Mouse (Mus musculus): ENCODE measurements around the gene Myh7. TPM values are rescaled to one million over a fixed set of nuclear protein-coding genes. Genes with fewer than 3 reads are reported as not detected.
"Not testable (repeated sequence)": the region's sequence is repeated elsewhere in the genome, so short reads cannot be mapped to it uniquely, and the experiment has no call there.

Myh7 gene
- polyA plus RNA-seq, 1 experiment from 2014 or later: 2.6 TPM

DNA sequence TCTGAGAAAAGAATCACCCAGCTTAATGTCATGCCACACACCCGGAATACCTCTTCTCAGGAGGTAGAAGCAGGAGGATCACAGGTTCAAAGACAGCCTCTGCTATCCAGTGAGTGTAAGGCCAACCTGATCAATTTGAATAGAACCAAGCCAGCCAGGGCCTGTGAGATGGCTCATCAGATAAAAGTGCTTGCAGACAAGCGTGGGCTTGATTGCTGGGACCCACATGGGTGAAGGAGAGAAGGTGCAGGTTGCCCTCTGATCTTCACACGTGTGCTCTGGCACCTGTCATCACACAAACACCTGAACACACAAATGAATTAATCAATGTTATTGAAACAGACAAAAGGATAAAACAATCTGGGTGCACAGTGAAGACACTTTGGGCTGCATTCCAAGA is 12.1 kb upstream of the Myh7 start:
- H3K27ac ChIP-seq (ENCODE audit: low read length): no peak overlapping the region
- H3K4me3 ChIP-seq (ENCODE audit: low read length): no peak overlapping the region
- no peak overlapping the region for H3K9ac ChIP-seq (ENCODE audit: low read depth, low read length)
- H3K36me3 ChIP-seq (ENCODE audit: control insufficient read depth, insufficient read depth, low read length): no peaks in the 10 kb centered on the region
- ATAC-seq: no peak
- H3K27me3 ChIP-seq (replicated peaks; ENCODE audit: control insufficient read depth, insufficient read depth, low read length): no peaks in the 10 kb centered on the region
- H3K4me1 ChIP-seq (ENCODE audit: control insufficient read depth, insufficient read depth, low read length): peaks cover 3% of the 10 kb centered on the region; the same call in 1 of the 2 replicates
- H3K9me3 ChIP-seq (ENCODE audit: control insufficient read depth, low read length): no peaks in the 10 kb centered on the region
- 69% methylated on average over 3 of the region's 3 CpGs for WGBS
- no peak overlapping the region for H3K4me2 ChIP-seq (ENCODE audit: low read depth, low read length)

DNA sequence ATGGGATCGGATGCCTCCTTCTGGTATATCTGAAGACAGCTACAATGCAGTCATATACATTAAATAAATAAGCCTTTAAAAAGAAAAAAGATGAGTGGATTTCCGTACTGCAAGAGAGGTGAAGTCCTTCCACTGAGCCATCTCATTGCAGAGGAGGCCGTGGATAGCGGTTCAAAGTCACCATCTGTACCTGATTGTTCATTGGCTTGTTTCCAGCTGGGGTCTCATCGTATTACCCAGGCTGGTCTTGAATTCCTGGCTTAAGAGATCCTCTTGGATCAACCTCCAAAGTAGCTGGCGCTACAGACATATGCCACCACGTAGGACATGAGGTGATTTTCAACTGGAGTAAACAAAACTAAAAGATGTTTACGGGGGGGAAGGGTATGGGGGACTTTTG is 11.5 kb upstream of the Myh7 start:
- no peak overlapping the region for H3K27ac ChIP-seq (ENCODE audit: low read length)
- peaks cover 3% of the 10 kb centered on the region; the same call in 1 of the 2 replicates for H3K4me1 ChIP-seq (ENCODE audit: control insufficient read depth, insufficient read depth, low read length)
- H3K4me3 ChIP-seq (ENCODE audit: low read length): no peak overlapping the region
- no peaks in the 10 kb centered on the region for H3K9me3 ChIP-seq (ENCODE audit: control insufficient read depth, low read length)
- 80% methylated on average over 8 of the region's 8 CpGs for whole genome bisulfite sequencing
- ATAC-seq: no peak
- no peaks in the 10 kb centered on the region for H3K27me3 ChIP-seq (replicated peaks; ENCODE audit: control insufficient read depth, insufficient read depth, low read length)
- no peak overlapping the region for H3K4me2 ChIP-seq (ENCODE audit: low read depth, low read length)
- no peak overlapping the region for H3K9ac ChIP-seq (ENCODE audit: low read depth, low read length)
- no peaks in the 10 kb centered on the region for H3K36me3 ChIP-seq (ENCODE audit: control insufficient read depth, insufficient read depth, low read length)

DNA sequence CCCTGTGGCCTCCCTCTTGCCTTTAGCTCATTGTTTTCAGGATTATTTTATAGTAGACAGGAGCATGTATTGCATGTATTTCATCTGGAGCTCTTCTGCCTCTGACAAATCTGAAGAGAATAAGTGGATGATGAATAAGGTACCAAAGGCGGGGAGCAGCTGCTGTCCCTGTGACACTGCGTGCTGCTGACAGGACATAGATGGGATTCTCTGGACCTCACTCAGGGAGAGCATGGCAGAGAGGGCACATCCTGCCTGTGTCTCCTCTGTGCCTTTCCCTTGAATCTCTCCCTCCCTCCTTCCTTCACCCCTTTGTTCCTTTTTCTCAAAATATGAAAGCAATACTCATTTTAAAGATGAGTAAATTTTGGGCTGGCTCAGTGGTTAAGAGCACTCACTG is 11.1 kb upstream of the Myh7 start:
- peaks cover 3% of the 10 kb centered on the region; the same call in 1 of the 2 replicates for H3K4me1 ChIP-seq (ENCODE audit: control insufficient read depth, insufficient read depth, low read length)
- no peak overlapping the region for H3K4me3 ChIP-seq (ENCODE audit: low read length)
- no peaks in the 10 kb centered on the region for H3K27me3 ChIP-seq (replicated peaks; ENCODE audit: control insufficient read depth, insufficient read depth, low read length)
- H3K27ac ChIP-seq (ENCODE audit: low read length): no peak overlapping the region
- no peak overlapping the region for H3K9ac ChIP-seq (ENCODE audit: low read depth, low read length)
- WGBS: 73% methylated on average over 2 of the region's 2 CpGs
- H3K9me3 ChIP-seq (ENCODE audit: control insufficient read depth, low read length): no peaks in the 10 kb centered on the region
- no peaks in the 10 kb centered on the region for H3K36me3 ChIP-seq (ENCODE audit: control insufficient read depth, insufficient read depth, low read length)
- no peak for ATAC-seq
- no peak overlapping the region for H3K4me2 ChIP-seq (ENCODE audit: low read depth, low read length)

DNA sequence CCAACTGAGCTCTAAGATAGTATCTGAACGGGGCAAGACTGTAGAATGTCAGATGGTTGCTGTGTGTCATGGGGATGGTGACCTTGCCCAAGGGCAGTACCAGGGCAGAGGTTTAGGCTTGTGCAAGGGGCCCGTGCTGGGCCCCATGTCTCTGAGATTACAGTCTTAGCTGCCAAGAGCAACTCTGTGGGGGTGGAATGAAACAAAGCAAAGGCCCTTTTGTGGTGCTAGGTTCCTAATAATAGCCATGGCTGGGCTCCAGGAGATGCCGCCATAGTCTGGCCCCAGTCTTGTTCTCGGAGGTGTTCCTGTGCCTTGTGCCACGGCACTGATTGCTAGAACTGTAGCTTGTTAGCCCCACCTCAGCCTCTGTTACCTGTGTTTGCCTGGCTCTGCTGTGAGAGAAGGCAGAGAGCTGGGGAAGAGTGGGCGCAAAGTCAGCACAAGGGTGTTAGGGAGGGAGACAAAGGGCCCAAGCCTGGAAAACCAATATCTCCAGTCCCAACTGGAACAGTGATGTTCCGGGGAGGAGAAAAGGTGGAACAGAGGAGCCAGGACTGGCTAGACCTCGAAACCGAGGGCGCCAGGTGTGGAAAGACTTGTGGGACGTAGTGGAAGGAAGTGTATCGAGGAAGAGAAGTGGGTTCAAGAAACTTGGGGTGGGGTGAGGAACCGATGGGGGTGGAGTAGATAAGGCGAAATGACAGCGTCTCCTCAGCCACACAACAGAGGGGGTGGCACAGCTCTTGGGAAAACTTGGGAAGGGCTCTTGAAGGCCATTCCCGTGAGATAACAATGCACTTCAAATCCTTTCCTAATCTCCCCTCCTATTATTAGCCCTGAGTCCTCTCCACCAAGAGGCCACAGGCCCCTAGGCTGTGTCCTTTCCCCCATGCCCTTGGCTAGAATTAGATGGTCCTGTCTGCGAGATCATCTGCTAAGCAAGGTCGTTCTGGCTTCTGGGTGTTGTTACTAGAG is 9.7 kb upstream of the Myh7 start:
- Histone ChIP-seq H3K4me2 (ENCODE audit: low read depth, low read length) (no peak overlapping the region), H3K9me3 (ENCODE audit: control insufficient read depth, low read length) (no peaks in the 10 kb centered on the region), H3K36me3 (ENCODE audit: control insufficient read depth, insufficient read depth, low read length) (no peaks in the 10 kb centered on the region), H3K4me1 (ENCODE audit: control insufficient read depth, insufficient read depth, low read length) (peaks cover 3% of the 10 kb centered on the region; the same call in 1 of the 2 replicates), H3K27me3 (replicated peaks; ENCODE audit: control insufficient read depth, insufficient read depth, low read length) (no peaks in the 10 kb centered on the region), H3K27ac (ENCODE audit: low read length) (peak overlapping the region; percentile 19; the same call in 1 of the 2 replicates), H3K4me3 (ENCODE audit: low read length) (no peak overlapping the region), H3K9ac (ENCODE audit: low read depth, low read length) (no peak overlapping the region)
- 64% methylated on average over 18 of the region's 18 CpGs for WGBS
- ATAC-seq: peak; percentile 70

DNA sequence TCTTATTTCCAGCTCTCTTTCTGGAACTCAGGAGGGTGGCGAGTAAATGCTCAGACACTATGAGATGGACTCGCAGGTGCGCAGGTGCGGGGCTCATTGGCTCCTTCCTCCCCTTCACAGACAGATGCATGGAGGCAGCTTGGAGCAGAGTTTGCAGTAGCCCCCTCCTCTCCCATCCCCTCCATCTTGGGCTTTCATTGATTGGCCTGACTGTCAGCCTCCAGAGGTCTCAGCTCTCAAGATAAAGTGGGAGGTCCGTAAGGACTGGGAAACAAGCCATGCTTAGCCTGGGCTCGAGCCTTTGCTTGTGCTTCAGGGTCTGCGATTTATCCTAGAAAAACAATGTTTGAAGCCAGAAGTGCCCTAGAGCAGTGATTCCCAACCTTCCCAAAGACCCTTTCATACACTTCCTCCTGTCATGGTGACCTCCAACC is 8.3 kb upstream of the Myh7 start:
- H3K9me3 ChIP-seq (ENCODE audit: control insufficient read depth, low read length): no peaks in the 10 kb centered on the region
- no peaks in the 10 kb centered on the region for H3K27me3 ChIP-seq (replicated peaks; ENCODE audit: control insufficient read depth, insufficient read depth, low read length)
- no peak for ATAC-seq
- H3K9ac ChIP-seq (ENCODE audit: low read depth, low read length): no peak overlapping the region
- no peak overlapping the region for H3K27ac ChIP-seq (ENCODE audit: low read length)
- no peak overlapping the region for H3K4me3 ChIP-seq (ENCODE audit: low read length)
- H3K4me2 ChIP-seq (ENCODE audit: low read depth, low read length): no peak overlapping the region
- WGBS: 62% methylated on average over 7 of the region's 7 CpGs
- H3K36me3 ChIP-seq (ENCODE audit: control insufficient read depth, insufficient read depth, low read length): no peaks in the 10 kb centered on the region
- peaks cover 3% of the 10 kb centered on the region; the same call in 1 of the 2 replicates for H3K4me1 ChIP-seq (ENCODE audit: control insufficient read depth, insufficient read depth, low read length)

DNA sequence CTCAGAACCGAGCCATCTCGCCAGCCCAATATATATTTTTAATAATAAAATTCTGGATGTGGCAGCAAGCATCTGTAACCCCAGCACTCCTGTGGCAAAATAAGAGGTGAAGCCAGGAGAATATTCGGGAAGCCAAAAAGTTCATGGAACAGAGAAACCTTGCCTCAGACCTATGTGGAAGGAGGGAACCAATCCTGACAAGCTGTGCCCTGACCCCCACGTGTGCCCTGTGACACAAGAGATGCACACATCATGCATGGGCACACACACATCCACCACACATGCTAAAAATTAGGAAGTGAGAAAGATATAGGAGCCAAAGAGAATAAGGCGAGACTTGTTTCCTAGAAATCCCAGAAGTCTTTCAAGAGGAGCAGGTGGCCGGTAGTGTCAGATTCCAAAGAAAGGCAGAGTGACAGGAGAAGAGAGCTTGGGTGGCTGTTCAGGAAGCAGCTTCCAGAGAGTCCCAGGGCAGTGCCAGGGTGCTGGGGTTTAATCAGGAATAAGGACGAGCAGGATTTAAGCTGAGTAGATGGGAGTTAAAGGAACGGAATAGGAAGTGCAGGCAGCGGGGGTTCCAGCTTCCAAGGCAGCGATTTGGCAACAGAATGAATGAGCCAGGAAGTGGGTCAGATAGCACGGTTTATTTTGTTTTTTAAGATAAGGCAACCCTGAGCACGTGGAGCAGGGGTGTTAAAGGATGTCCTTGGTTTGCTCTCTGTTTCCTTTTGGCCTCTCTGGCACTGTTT is 7.7 kb upstream of the Myh7 start:
- no peak for ATAC-seq
- Histone ChIP-seq H3K36me3 (ENCODE audit: control insufficient read depth, insufficient read depth, low read length) (no peaks in the 10 kb centered on the region), H3K27ac (ENCODE audit: low read length) (no peak overlapping the region), H3K4me1 (ENCODE audit: control insufficient read depth, insufficient read depth, low read length) (peaks cover 3% of the 10 kb centered on the region; the same call in 1 of the 2 replicates), H3K4me3 (ENCODE audit: low read length) (no peak overlapping the region), H3K9ac (ENCODE audit: low read depth, low read length) (no peak overlapping the region), H3K9me3 (ENCODE audit: control insufficient read depth, low read length) (no peaks in the 10 kb centered on the region), H3K4me2 (ENCODE audit: low read depth, low read length) (no peak overlapping the region), H3K27me3 (replicated peaks; ENCODE audit: control insufficient read depth, insufficient read depth, low read length) (no peaks in the 10 kb centered on the region)
- 48% methylated on average over 12 of the region's 12 CpGs for WGBS

DNA sequence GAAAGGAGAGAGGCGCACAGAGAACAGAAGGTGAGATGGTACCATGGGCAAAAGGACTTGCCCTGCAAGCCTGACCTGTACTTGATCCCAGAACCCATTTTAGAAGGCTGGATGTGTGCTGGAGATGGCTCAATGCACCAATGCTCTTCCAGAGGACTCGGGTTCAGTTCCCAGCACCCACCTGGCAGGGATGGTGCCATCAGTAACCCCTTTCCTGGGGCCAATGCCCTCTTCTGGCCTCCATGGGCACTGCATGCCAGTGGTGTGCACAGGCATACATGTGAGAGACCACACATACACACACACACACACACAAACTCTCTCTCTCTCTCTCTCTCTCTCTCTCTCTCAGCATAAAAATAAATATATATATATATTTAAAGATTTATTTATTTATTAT is 7.0 kb upstream of the Myh7 start:
- ATAC-seq: no peak
- Histone ChIP-seq H3K27ac (ENCODE audit: low read length) (no peak overlapping the region), H3K9me3 (ENCODE audit: control insufficient read depth, low read length) (no peaks in the 10 kb centered on the region), H3K36me3 (ENCODE audit: control insufficient read depth, insufficient read depth, low read length) (no peaks in the 10 kb centered on the region), H3K4me3 (ENCODE audit: low read length) (no peak overlapping the region), H3K4me1 (ENCODE audit: control insufficient read depth, insufficient read depth, low read length) (peaks cover 3% of the 10 kb centered on the region; the same call in 1 of the 2 replicates), H3K4me2 (ENCODE audit: low read depth, low read length) (no peak overlapping the region), H3K9ac (ENCODE audit: low read depth, low read length) (no peak overlapping the region), H3K27me3 (replicated peaks; ENCODE audit: control insufficient read depth, insufficient read depth, low read length) (no peaks in the 10 kb centered on the region)
- 96% methylated on average over 2 of the region's 2 CpGs for WGBS

DNA sequence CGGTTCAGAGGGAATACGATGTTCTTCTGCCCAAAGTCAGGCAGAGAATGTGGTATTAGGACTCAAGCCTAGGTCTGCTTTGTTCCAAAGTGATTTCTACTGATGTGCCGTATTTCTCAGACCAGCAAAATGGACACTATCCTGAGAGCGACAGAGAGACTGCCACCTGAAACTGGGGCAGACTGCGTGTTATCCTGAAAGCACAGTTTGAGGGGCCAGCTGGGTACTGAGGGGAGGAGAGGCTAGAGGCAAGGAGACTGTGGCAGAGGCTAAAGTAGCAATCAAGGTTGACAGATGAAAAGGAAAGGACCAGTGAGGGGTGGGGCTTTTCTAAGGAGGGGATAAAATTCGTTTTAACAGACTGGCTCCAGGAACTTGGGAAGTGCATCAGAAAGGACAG is 6.4 kb upstream of the Myh7 start:
- WGBS: 84% methylated on average over 6 of the region's 6 CpGs
- Histone ChIP-seq H3K36me3 (ENCODE audit: control insufficient read depth, insufficient read depth, low read length) (no peaks in the 10 kb centered on the region), H3K4me1 (ENCODE audit: control insufficient read depth, insufficient read depth, low read length) (peaks cover 3% of the 10 kb centered on the region; the same call in 1 of the 2 replicates), H3K4me3 (ENCODE audit: low read length) (no peak overlapping the region), H3K27me3 (replicated peaks; ENCODE audit: control insufficient read depth, insufficient read depth, low read length) (no peaks in the 10 kb centered on the region), H3K9ac (ENCODE audit: low read depth, low read length) (no peak overlapping the region), H3K4me2 (ENCODE audit: low read depth, low read length) (no peak overlapping the region), H3K27ac (ENCODE audit: low read length) (no peak overlapping the region), H3K9me3 (ENCODE audit: control insufficient read depth, low read length) (no peaks in the 10 kb centered on the region)
- ATAC-seq: no peak

DNA sequence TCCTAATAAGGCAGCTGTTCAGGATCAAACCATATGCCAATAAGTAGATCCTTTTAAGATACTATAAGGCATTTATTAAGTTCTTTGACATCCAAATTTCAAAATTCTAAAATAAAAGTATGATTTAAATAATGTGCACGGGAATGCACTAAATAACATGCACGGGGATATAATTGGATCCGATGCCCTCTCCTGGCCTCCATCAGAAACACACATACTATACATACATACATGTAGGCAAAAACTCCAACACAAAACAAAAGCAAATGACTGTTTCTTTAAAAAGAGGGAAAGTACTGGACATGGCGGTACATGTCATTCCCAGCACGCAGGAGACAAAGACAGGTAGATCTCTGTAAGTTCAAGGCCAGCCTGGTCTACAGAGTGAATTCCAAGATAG is 5.4 kb upstream of the Myh7 start:
- not testable (repeated sequence) for H3K27me3 ChIP-seq (replicated peaks; ENCODE audit: control insufficient read depth, insufficient read depth, low read length); ATAC-seq; H3K4me1 ChIP-seq (ENCODE audit: control insufficient read depth, insufficient read depth, low read length); H3K4me3 ChIP-seq (ENCODE audit: low read length); H3K9ac ChIP-seq (ENCODE audit: low read depth, low read length); H3K4me2 ChIP-seq (ENCODE audit: low read depth, low read length); H3K27ac ChIP-seq (ENCODE audit: low read length); H3K36me3 ChIP-seq (ENCODE audit: control insufficient read depth, insufficient read depth, low read length); H3K9me3 ChIP-seq (ENCODE audit: control insufficient read depth, low read length)
- 77% methylated on average over 5 of the region's 5 CpGs for WGBS
